Mouse (Mus musculus) liver, embryonic 16.5 days (tissue): ENCODE measurements around the gene Nkg7. TPM values are rescaled to one million over a fixed set of nuclear protein-coding genes. Genes with fewer than 3 reads are reported as not detected.
"Not testable (repeated sequence)": the region's sequence is repeated elsewhere in the genome, so short reads cannot be mapped to it uniquely, and the experiment has no call there.

Experiments used
- ATAC-seq: fragments of 200-750 bp; cut with Nextera tagmentation; 2 replicates; pipeline ENCODE4 v1.8.0; 2017; ENCODE audit warnings: low read depth, mild to moderate bottlenecking, moderate number of reproducible peaks, moderate library complexity
- H3K27ac ChIP-seq: fragments of 300-500 bp; sonication (generic); 2 replicates; pipeline ENCODE4 v1.5.1; 2014; ENCODE audit warnings: mild to moderate bottlenecking, low read length
- H3K27me3 ChIP-seq: fragments of 300-500 bp; sonication (generic); 2 replicates; pipeline ENCODE4 v1.6.1; 2014; ENCODE audit warnings: low read depth, low read length, mixed read lengths; ENCODE audit not compliant: control insufficient read depth, insufficient read depth
- H3K36me3 ChIP-seq: fragments of 300-500 bp; sonication (generic); 2 replicates; pipeline ENCODE4 v1.6.1; 2014; ENCODE audit warnings: mild to moderate bottlenecking; ENCODE audit not compliant: control insufficient read depth, insufficient read depth
- H3K4me1 ChIP-seq: fragments of 300-500 bp; sonication (generic); 2 replicates; pipeline ENCODE4 v1.6.1; 2014; ENCODE audit warnings: low read depth, low read length, mixed read lengths; ENCODE audit not compliant: control insufficient read depth
- H3K4me2 ChIP-seq: fragments of 300-500 bp; sonication (generic); 2 replicates; pipeline ENCODE4 v1.6.1; 2014; ENCODE audit warnings: low read depth, low read length, mixed read lengths
- H3K4me3 ChIP-seq: fragments of 300-500 bp; sonication (generic); 2 replicates; pipeline ENCODE4 v1.5.1; 2014; ENCODE audit warnings: low read depth, mild to moderate bottlenecking, low read length
- H3K9ac ChIP-seq: fragments of 300-500 bp; sonication (generic); 2 replicates; pipeline ENCODE4 v1.6.1; 2014; ENCODE audit warnings: low read depth, low read length
- H3K9me3 ChIP-seq: fragments of 300-500 bp; sonication (generic); replicated peaks from 2 replicates; pipeline ENCODE4 v1.6.1; 2016; ENCODE audit warnings: low read length; ENCODE audit not compliant: control insufficient read depth
- WGBS: fragments of 180-500 bp; shearing (Covaris S2); extraction: QIAGEN DNeasy Blood & Tissue Kit; methylation state at CpG from one replicate; pipeline ENCODE4 v1.1.7; 2014; ENCODE audit not compliant: insufficient replicate concordance; 5-methylcytosine and 5-hydroxymethylcytosine counted together
- polyA plus RNA-seq: library from polyadenylated mRNA; unstranded; fragments of >200 nt; fragmentation: Nextera tagmentation; extraction: Ambion mirVana; gene quantifications from 2 replicates; pipeline ENCODE4 v1.2.1, GENCODE M21; 2015

Nkg7 gene
- polyA plus RNA-seq: 16.3 and 17.8 TPM in 2 replicates

DNA sequence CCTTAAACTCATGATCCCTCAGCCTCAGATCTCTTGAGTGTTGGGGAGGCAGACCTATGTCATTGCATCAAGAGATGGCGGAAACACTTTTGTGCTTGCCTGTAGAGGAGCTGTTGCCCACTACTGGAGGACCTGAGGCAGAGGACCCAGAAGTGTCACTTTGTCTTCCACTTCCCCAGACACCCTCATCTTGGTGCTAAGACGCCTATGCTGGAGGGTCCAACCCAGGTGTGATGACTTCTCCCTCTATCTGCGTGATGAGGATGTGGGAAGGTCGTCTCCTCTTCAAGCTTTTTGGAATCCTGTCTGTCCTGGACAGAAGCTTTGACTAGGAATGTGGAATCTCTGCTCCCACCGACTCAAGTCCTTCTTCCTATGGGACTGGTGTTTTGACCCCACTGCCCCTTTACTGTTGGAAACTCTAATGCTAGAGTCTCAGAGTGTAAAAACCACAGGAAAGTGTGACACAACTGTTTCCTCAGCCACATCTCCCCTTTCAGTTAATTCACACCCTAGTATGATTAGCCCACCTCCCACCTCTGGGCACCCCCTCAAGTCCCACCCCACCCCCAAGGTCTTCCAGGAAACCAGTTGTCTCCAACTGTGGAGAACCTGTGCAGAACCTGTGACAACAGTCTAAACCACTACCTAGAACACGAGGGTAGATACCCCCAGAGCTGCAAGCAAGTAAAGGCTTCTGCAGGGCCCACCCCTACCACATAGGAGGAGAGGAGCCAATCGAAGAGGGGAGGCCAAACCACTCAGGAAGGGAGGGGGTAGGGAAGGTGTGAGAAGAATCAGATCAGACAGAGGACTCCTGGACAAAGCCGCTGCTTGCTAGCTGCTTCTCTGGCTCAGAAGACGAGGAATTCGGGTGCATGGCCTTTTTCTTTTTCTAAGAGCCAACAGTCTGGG is at the start of gene Nkg7:
Gene Nkg7, plus strand, starts transcription at position 733 of the 915 bp plus-strand sequence.
- Histone ChIP-seq H3K9me3 (no peaks in the 10 kb centered on the region), H3K9ac (no peak within 1 kb of the TSS), H3K27ac (no peak within 1 kb of the TSS), H3K4me2 (no peak within 1 kb of the TSS), H3K27me3 (no peaks in the 10 kb centered on the region), H3K36me3 (no peaks in the 10 kb centered on the region), H3K4me1 (peaks cover 3% of the 10 kb centered on the region), H3K4me3 (no peak within 1 kb of the TSS)
- no peak for ATAC-seq
- 39% methylated on average over 10 of the region's 10 CpGs for WGBS

DNA sequence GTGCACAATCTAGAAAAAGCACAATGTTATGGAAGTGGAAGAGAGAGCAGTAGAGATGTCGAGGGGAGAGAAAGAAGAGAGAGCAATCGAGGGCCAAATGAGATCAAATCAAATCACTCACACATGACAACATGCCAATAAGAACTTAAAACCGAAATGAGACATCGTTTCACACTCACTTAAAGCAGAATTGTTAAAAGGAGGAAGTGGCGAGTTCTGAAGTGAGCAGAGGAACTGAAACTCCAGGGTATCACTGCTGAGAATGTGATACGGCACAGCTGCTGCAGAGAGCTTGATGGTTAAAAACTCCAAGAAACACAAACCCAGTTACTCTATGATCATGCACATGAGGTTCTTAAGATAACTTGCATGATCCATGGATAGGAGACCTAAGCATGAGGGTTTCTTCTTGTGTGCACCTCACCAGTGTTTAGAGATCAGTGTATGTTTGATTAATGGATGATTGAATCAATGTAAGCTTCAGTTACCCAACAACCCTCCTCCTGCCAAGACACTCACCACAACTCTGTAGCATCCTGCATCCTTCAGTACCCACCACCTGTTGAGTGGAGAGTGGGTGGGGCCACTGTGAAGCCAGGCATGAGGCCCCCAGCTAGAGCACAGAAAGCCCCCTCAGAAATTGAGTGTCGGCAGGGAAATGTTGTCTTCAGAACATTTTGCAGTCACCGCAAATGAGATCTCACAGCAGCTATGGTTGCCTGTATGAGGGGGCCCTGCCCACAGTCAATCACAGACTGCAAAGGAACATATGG is 44.3 kb upstream of the Nkg7 start:
- Histone ChIP-seq H3K27ac (no peak overlapping the region), H3K4me1 (no peaks in the 10 kb centered on the region), H3K4me3 (no peak overlapping the region), H3K36me3 (no peaks in the 10 kb centered on the region), H3K9me3 (no peaks in the 10 kb centered on the region), H3K9ac (no peak overlapping the region), H3K27me3 (no peaks in the 10 kb centered on the region), H3K4me2 (no peak overlapping the region)
- no peak for ATAC-seq
- WGBS: 30% methylated on average over 8 of the region's 8 CpGs

DNA sequence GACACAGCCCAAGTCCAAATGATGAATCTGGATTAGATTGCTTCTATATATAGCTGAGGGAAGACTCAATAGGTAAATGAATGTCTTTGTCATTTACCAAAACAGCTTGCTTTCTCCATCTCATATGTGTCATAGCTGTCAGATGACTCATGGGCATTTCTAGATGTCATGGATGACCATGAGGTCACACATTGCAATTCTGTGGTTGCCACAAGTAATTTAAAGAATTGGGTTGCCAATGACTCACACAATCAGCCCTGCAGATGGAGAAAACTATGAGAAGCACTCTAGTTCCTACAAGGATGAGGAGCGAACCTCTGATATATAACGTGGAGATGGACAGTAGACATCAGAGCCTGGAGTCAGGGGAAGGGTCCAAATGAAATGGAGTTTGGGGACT is 37.4 kb upstream of the Nkg7 start:
- Histone ChIP-seq H3K9ac (no peak overlapping the region), H3K4me3 (no peak overlapping the region), H3K36me3 (no peaks in the 10 kb centered on the region), H3K4me1 (no peaks in the 10 kb centered on the region), H3K9me3 (no peaks in the 10 kb centered on the region), H3K27ac (no peak overlapping the region), H3K27me3 (no peaks in the 10 kb centered on the region), H3K4me2 (no peak overlapping the region)
- 59% methylated on average over 2 of the region's 2 CpGs for WGBS
- ATAC-seq: no peak

GRCm38 (mm10) chr7:43402718-43403117 is 34.2 kb upstream of the Nkg7 start:
- 13% methylated on average over 2 of the region's 2 CpGs for WGBS
- no peak overlapping the region for H3K4me2 ChIP-seq

DNA sequence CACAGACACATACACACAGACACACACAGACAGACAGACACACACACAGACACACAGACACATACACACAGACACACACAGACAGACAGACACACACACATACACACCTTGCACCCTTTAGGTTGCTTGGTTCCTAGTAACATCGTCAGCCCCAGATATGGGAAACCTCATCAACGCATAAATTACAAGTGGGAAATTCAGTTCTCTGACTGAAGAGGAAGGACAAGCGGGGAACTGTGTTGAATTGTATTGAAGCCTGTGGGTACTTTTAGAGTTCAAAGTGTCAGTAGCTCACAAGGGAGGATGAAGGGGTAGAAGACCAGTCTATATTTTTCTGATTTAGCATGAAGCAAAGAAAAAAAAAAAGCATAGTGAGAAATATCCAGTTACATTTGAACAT is 29.3 kb upstream of the Nkg7 start:
- H3K9me3 ChIP-seq: no peaks in the 10 kb centered on the region
- no peak overlapping the region for H3K4me3 ChIP-seq
- no peaks in the 10 kb centered on the region for H3K36me3 ChIP-seq
- no peak for ATAC-seq
- H3K27me3 ChIP-seq: no peaks in the 10 kb centered on the region
- H3K9ac ChIP-seq: no peak overlapping the region
- 41% methylated on average over 3 of the region's 3 CpGs for WGBS
- no peaks in the 10 kb centered on the region for H3K4me1 ChIP-seq
- no peak overlapping the region for H3K27ac ChIP-seq
- no peak overlapping the region for H3K4me2 ChIP-seq

More at GRCm38 (mm10) chr7:43402718-43403117, 34.2 kb upstream of the Nkg7 start:
- Histone ChIP-seq H3K4me1 (no peaks in the 10 kb centered on the region), H3K27me3 (no peaks in the 10 kb centered on the region), H3K4me3 (no peak overlapping the region), H3K27ac (no peak overlapping the region), H3K36me3 (no peaks in the 10 kb centered on the region), H3K9me3 (no peaks in the 10 kb centered on the region), H3K9ac (no peak overlapping the region)
- no peak for ATAC-seq

DNA sequence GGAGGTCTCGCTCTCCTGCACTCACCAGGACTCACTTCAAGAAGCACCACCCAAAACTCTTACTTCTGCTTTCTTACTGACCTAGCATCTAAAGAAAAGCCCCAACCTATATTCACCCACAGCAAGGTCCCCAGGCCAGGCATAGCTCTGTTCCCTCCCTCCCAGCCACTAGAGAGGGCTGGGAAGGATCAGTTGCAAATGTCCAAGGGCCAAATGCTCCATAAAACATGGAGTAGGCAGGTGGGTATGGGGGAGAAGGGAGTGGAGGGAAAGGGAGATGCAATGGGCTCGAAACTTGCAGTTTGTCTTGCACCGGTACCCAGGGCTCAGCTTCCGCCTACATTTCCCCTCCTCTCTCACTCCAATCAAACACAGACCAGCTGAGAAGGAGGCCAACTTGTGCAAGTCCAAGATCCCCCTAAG is 28.7 kb upstream of the Nkg7 start, which contains the start of gene Siglecg:
Gene Siglecg, plus strand, starts transcription at position 74 of the 423 bp plus-strand sequence.
- H3K27me3 ChIP-seq: no peaks in the 10 kb centered on the region
- H3K4me3 ChIP-seq: no peak within 1 kb of the TSS
- no peaks in the 10 kb centered on the region for H3K9me3 ChIP-seq
- WGBS: 38% methylated on average over 4 of the region's 4 CpGs
- ATAC-seq: no peak
- H3K4me1 ChIP-seq: no peaks in the 10 kb centered on the region
- H3K9ac ChIP-seq: no peak within 1 kb of the TSS
- H3K4me2 ChIP-seq: no peak within 1 kb of the TSS
- H3K27ac ChIP-seq: no peak within 1 kb of the TSS
- H3K36me3 ChIP-seq: no peaks in the 10 kb centered on the region

DNA sequence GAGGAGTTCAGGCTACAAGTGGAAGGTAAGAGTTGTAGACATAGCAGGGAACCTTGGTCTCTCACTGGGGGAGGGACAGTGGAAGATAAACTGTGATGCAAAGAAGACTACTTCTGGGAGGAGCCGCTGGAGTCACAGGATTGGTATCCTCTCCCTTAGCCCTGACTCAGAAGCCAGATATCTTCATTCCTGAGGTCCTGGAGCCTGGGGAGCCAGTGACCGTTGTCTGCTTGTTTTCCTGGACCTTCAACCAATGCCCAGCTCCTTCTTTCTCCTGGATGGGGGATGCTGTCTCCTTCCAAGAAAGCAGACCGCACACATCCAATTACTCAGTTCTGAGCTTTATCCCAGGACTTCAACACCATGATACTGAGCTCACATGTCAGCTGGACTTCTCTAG is 27.8 kb upstream of the Nkg7 start:
- Histone ChIP-seq H3K4me2 (no peak overlapping the region), H3K27ac (no peak overlapping the region), H3K36me3 (no peaks in the 10 kb centered on the region), H3K4me1 (no peaks in the 10 kb centered on the region), H3K27me3 (no peaks in the 10 kb centered on the region), H3K9me3 (no peaks in the 10 kb centered on the region), H3K9ac (no peak overlapping the region), H3K4me3 (no peak overlapping the region)
- WGBS: 54% methylated on average over 3 of the region's 3 CpGs
- no peak for ATAC-seq

GRCm38 (mm10) chr7:43411724-43412123 is 25.1 kb upstream of the Nkg7 start:
- H3K4me3 ChIP-seq, H3K4me1 ChIP-seq, H3K27ac ChIP-seq, ATAC-seq, H3K36me3 ChIP-seq, H3K27me3 ChIP-seq, H3K4me2 ChIP-seq, H3K9me3 ChIP-seq, H3K9ac ChIP-seq: not testable (repeated sequence)
- 44% methylated on average over 4 of the region's 4 CpGs for WGBS

DNA sequence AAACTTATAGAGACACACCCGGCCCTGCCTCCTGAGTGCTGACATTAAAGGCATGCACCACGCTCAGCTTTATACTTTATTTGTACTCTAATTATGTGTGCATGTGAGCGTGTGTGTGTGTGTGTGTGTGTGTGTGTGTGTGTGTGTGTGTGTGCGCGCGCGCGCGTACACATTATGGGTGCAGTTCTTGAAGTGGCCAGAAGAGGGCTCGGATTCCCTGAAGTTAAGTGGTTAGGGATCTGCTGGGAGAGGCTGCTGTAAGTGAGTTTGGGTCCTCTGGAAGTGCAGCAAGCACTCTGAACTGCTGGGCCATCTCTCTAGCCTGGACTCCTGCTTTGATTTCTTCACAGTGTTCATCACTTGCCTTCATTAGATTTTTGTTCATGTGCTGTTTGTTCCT is 19.6 kb upstream of the Nkg7 start:
- no peak for ATAC-seq
- 80% methylated on average over 10 of the region's 10 CpGs for WGBS
- Histone ChIP-seq H3K9me3 (no peaks in the 10 kb centered on the region), H3K36me3 (no peaks in the 10 kb centered on the region), H3K27me3 (no peaks in the 10 kb centered on the region), H3K4me3 (no peak overlapping the region), H3K27ac (no peak overlapping the region), H3K4me1 (no peaks in the 10 kb centered on the region), H3K4me2 (no peak overlapping the region), H3K9ac (no peak overlapping the region)
